Mouse (Mus musculus): Measurements from ENCODE around the gene Atg7.

Gene Atg7

GRCm38 (mm10) chr6:114684407-114684806 is 41.5 kb downstream of the Atg7 start:
- DNase-seq (ENCODE audit: low spot score in 2 of 2): no peak

- no peak for DNase-seq (ENCODE audit: low spot score in 2 of 2)
Measured at GRCm38 (mm10) chr6:114685412-114685811, 42.5 kb downstream of the Atg7 start.

GRCm38 (mm10) chr6:114687035-114687434 is 44.1 kb downstream of the Atg7 start:
- no peak for DNase-seq (ENCODE audit: low spot score in 2 of 2)

- DNase-seq (ENCODE audit: low spot score in 2 of 2): no peak
Measured at GRCm38 (mm10) chr6:114690661-114691060, 47.8 kb downstream of the Atg7 start.

- no peak for DNase-seq (ENCODE audit: low spot score in 2 of 2)
Measured at GRCm38 (mm10) chr6:114691530-114691929, 48.6 kb downstream of the Atg7 start.

- no peak for DNase-seq (ENCODE audit: low spot score in 2 of 2)
Measured at GRCm38 (mm10) chr6:114692691-114693090, 49.8 kb downstream of the Atg7 start.

GRCm38 (mm10) chr6:114697646-114698490 is 55.0 kb downstream of the Atg7 start:
- peak; percentile 52 to 57 for DNase-seq (ENCODE audit: low spot score in 2 of 2)

GRCm38 (mm10) chr6:114698578-114698977 is 55.7 kb downstream of the Atg7 start:
- DNase-seq (ENCODE audit: low spot score in 2 of 2): no peak

GRCm38 (mm10) chr6:114700704-114701103 is 57.8 kb downstream of the Atg7 start:
- DNase-seq (ENCODE audit: low spot score in 2 of 2): no peak

- DNase-seq (ENCODE audit: low spot score in 2 of 2): no peak
Measured at GRCm38 (mm10) chr6:114707032-114707431, 64.1 kb downstream of the Atg7 start.

GRCm38 (mm10) chr6:114712242-114713050 is 69.5 kb downstream of the Atg7 start:
- no peak for DNase-seq (ENCODE audit: low spot score in 2 of 2)

GRCm38 (mm10) chr6:114713538-114713937 is 70.6 kb downstream of the Atg7 start:
- DNase-seq (ENCODE audit: low spot score in 2 of 2): no peak

GRCm38 (mm10) chr6:114714654-114715053 is 71.8 kb downstream of the Atg7 start:
- DNase-seq (ENCODE audit: low spot score in 2 of 2): no peak

GRCm38 (mm10) chr6:114715289-114716030 is 72.6 kb downstream of the Atg7 start:
- DNase-seq (ENCODE audit: low spot score in 2 of 2): no peak

- no peak for DNase-seq (ENCODE audit: low spot score in 2 of 2)
Measured at GRCm38 (mm10) chr6:114719100-114719499, 76.2 kb downstream of the Atg7 start.

- no peak for DNase-seq (ENCODE audit: low spot score in 2 of 2)
Measured at GRCm38 (mm10) chr6:114719665-114720064, 76.8 kb downstream of the Atg7 start.

GRCm38 (mm10) chr6:114722046-114722445 is 79.1 kb downstream of the Atg7 start:
- no peak for DNase-seq (ENCODE audit: low spot score in 2 of 2)

- no peak for DNase-seq (ENCODE audit: low spot score in 2 of 2)
Measured at GRCm38 (mm10) chr6:114723925-114724324, 81.0 kb downstream of the Atg7 start.

- no peak for DNase-seq (ENCODE audit: low spot score in 2 of 2)
Measured at GRCm38 (mm10) chr6:114724351-114724750, 81.5 kb downstream of the Atg7 start.

- no peak for DNase-seq (ENCODE audit: low spot score in 2 of 2)
Measured at GRCm38 (mm10) chr6:114725147-114725575, 82.3 kb downstream of the Atg7 start.

- DNase-seq (ENCODE audit: low spot score in 2 of 2): no peak
Measured at GRCm38 (mm10) chr6:114726681-114727080, 83.8 kb downstream of the Atg7 start.

- no peak for DNase-seq (ENCODE audit: low spot score in 2 of 2)
Measured at GRCm38 (mm10) chr6:114733156-114733555, 90.3 kb downstream of the Atg7 start.

Measured in urinary bladder, postnatal 36 days (tissue).